Mouse (Mus musculus) heart, postnatal 0 days (tissue): Measurements from ENCODE around the gene 1700037C18Rik.

ENCODE experiments used
- CTCF ChIP-seq: IDR thresholded peaks from 2 replicates; pipeline ENCODE4 v1.5.1; 2016; ENCODE audit warnings: antibody characterized with exemption, control low read depth, low read depth
- EP300 ChIP-seq: IDR thresholded peaks from 2 replicates; pipeline ENCODE4 v1.6.1; 2016; ENCODE audit warnings: antibody characterized with exemption, low read depth

- TF ChIP-seq CTCF (no peak), EP300 (no peak)
These were observed 47.9 kb upstream of the 1700037C18Rik start for GRCm38 (mm10) chr16:3956369-3956768.
